Comparison of ENCODE assay signal across 22 mouse cellular contexts in genomic region chr12:109615371-109615770, GRCm38 (mm10). TPM values are rescaled to one million over a fixed set of nuclear protein-coding genes. Genes with fewer than 3 reads are reported as not detected.
DNase-seq lines count a peak whose midpoint lies in the region; ATAC-seq and TF ChIP-seq lines count a peak whose summit lies in the region.
"Had no signal": no experiment of that assay in that cellular context is flagged by ENCODE, and none has a peak within 500 bp of the region (broad histone marks: within the 10 kb centered on the region; RNA-seq: fewer than 3 reads in every experiment).

No protein-coding gene starts in this region.

- no peak overlapping the region for H3K4me3 ChIP-seq in hindbrain, embryonic 10.5 days
- H3K4me3 ChIP-seq in hindbrain, embryonic 11.5 days (ENCODE audit: low read depth, low read length): no peak overlapping the region
- no peak overlapping the region for H3K4me3 ChIP-seq in hindbrain, postnatal 0 days (ENCODE audit: low read length)
- H3K4me3 ChIP-seq: forebrain, embryonic 10.5 days; hindbrain, embryonic 13.5 days; liver, embryonic 12.5 days; midbrain, embryonic 10.5 days had no signal

- peaks cover 24% of the 10 kb centered on the region for H3K27me3 ChIP-seq in hindbrain, embryonic 10.5 days (ENCODE audit: insufficient read depth, poor library complexity, severe bottlenecking)
- no peaks in the 10 kb centered on the region; the same call in 1 of the 2 replicates for H3K27me3 ChIP-seq in hindbrain, embryonic 11.5 days (ENCODE audit: control insufficient read depth, insufficient read depth, low read length)
- no peaks in the 10 kb centered on the region for H3K27me3 ChIP-seq in hindbrain, postnatal 0 days (ENCODE audit: insufficient read depth, low read length)

- no peak overlapping the region for H3K9ac ChIP-seq in hindbrain, embryonic 11.5 days (ENCODE audit: low read depth, low read length)
- no peak overlapping the region for H3K9ac ChIP-seq in hindbrain, postnatal 0 days (replicated peaks; ENCODE audit: low read length)
- H3K9ac ChIP-seq: hindbrain, embryonic 13.5 days; liver, embryonic 12.5 days; lung, embryonic 14.5 days had no signal

- 79% methylated on average over 8 of the region's 8 CpGs for WGBS in hindbrain, embryonic 10.5 days
- 73% methylated on average over 8 of the region's 8 CpGs for WGBS in hindbrain, embryonic 11.5 days
- WGBS in hindbrain, postnatal 0 days: 58% methylated on average over 8 of the region's 8 CpGs

- peaks cover 69% of the 10 kb centered on the region for H3K36me3 ChIP-seq in hindbrain, embryonic 10.5 days
- 0 out of 2 replicates have a peak, but pooled peaks cover 2% of the 10 kb centered on the region for H3K36me3 ChIP-seq in hindbrain, embryonic 11.5 days (ENCODE audit: control insufficient read depth, insufficient read depth, low read length)
- H3K36me3 ChIP-seq in hindbrain, postnatal 0 days (ENCODE audit: insufficient read depth, low read length): peaks cover 9% of the 10 kb centered on the region; the same call in 1 of the 2 replicates

- H3K4me2 ChIP-seq in hindbrain, embryonic 11.5 days (replicated peaks; ENCODE audit: low read depth, low read length): no peak overlapping the region
- H3K4me2 ChIP-seq in hindbrain, postnatal 0 days (ENCODE audit: low read depth, low read length): no peak overlapping the region
- H3K4me2 ChIP-seq: hindbrain, embryonic 13.5 days; liver, embryonic 12.5 days; lung, embryonic 14.5 days had no signal

- no peak for DNase-seq in hindbrain, embryonic 10.5 days (ENCODE audit: low spot score)
- no peak for DNase-seq in hindbrain, embryonic 11.5 days (ENCODE audit: low spot score)
- DNase-seq in right cerebral cortex, adult 18-20 months: peak; percentile 39
- no peak for DNase-seq in right cerebral cortex, postnatal 25 days
- DNase-seq in adrenal gland, postnatal 25 days: peak; percentile 42
- no peak for DNase-seq in lung, postnatal 36 days
- no peak for DNase-seq in hindbrain, postnatal 0 days (ENCODE audit: low spot score)
- DNase-seq: cerebellum, postnatal 36 days; gastrocnemius, postnatal 10 days; heart, adult 18-20 months; kidney, adult 18-20 months; lung, embryonic 14.5 days; thymus, adult 18-20 months; thymus, postnatal 4 days had no signal

- ATAC-seq in hindbrain, embryonic 11.5 days (ENCODE audit: low FRiP score): no peak
- no peak for ATAC-seq in hindbrain, postnatal 0 days
- ATAC-seq: activated CD4-positive, CD25-positive, alpha-beta regulatory T cell, adult 4 months; liver, embryonic 12.5 days had no signal

- 0 out of 2 replicates have a peak overlapping the region, but pooled peaks have one; percentile 9 for H3K27ac ChIP-seq in hindbrain, embryonic 10.5 days
- H3K27ac ChIP-seq in hindbrain, embryonic 11.5 days (ENCODE audit: low read depth, low read length): no peak overlapping the region
- H3K27ac ChIP-seq in hindbrain, postnatal 0 days: no peak overlapping the region
- H3K27ac ChIP-seq: kidney, postnatal 0 days; liver, embryonic 12.5 days; macrophage; midbrain, embryonic 10.5 days had no signal

- peaks cover 18% of the 10 kb centered on the region for H3K9me3 ChIP-seq in hindbrain, embryonic 10.5 days
- no peaks in the 10 kb centered on the region for H3K9me3 ChIP-seq in hindbrain, embryonic 11.5 days (ENCODE audit: control insufficient read depth, low read length)
- no peaks in the 10 kb centered on the region for H3K9me3 ChIP-seq in hindbrain, postnatal 0 days (ENCODE audit: low read length)
- H3K9me3 ChIP-seq: hindbrain, embryonic 13.5 days; liver, embryonic 12.5 days had no signal

- TF ChIP-seq CTCF in hindbrain, postnatal 0 days (IDR thresholded peaks at IDR 0.05; ENCODE audit: low read depth): no peak

- peaks cover 44% of the 10 kb centered on the region for H3K4me1 ChIP-seq in hindbrain, embryonic 10.5 days (replicated peaks)
- no peaks in the 10 kb centered on the region for H3K4me1 ChIP-seq in hindbrain, embryonic 11.5 days (replicated peaks; ENCODE audit: control insufficient read depth, insufficient read depth, low read length)
- H3K4me1 ChIP-seq in hindbrain, postnatal 0 days (ENCODE audit: insufficient read depth, low read length): no peaks in the 10 kb centered on the region
- H3K4me1 ChIP-seq: liver, embryonic 12.5 days had no signal

RNA-seq across cellular contexts. Expression of gene Rtl1, which starts 15.2 kb away (rescaled TPM):
- 0.63 and 0.73 TPM in 2 replicates for polyA plus RNA-seq in hindbrain, embryonic 10.5 days (2016; fragmentation: Nextera tagmentation; extraction: Ambion mirVana)
- 0.50 and 0.85 TPM in 2 replicates for polyA plus RNA-seq in hindbrain, embryonic 11.5 days (2014; fragmentation: Nextera tagmentation; extraction: Ambion mirVana)
- 2.9 and 3.1 TPM in 2 replicates for total RNA-seq in adrenal gland, postnatal 25 days (2021)
- 1.4 and 1.9 TPM in 2 replicates for total RNA-seq in hindbrain, postnatal 0 days (2014; rRNA removed)
- 0.81 and 1.3 TPM in 2 replicates for polyA plus RNA-seq in hindbrain, postnatal 0 days (2015; fragmentation: Nextera tagmentation; extraction: Ambion mirVana)
- polyA plus RNA-seq: activated CD4-positive, CD25-positive, alpha-beta regulatory T cell, adult 4 months; macrophage; small intestine, adult 2 months had no signal

Comparison
In these comparisons a context has a peak if more than half of its experiments do, and no peak if none do; other contexts are left out.
1. DNase-seq: peak in right cerebral cortex, adult 18-20 months (single experiment) and adrenal gland, postnatal 25 days (single experiment); none in hindbrain, embryonic 10.5 days (single experiment), hindbrain, embryonic 11.5 days (single experiment), right cerebral cortex, postnatal 25 days (single experiment), lung, postnatal 36 days (single experiment) and hindbrain, postnatal 0 days (single experiment).